Mouse (Mus musculus): Measurements from ENCODE around the gene Sp8. TPM values are rescaled to one million over a fixed set of nuclear protein-coding genes. Genes with fewer than 3 reads are reported as not detected.

Sp8 gene
- 0.32 and 1.3 TPM in 2 replicates for total RNA-seq (2012; rRNA removed)

- Histone ChIP-seq H3K4me3 (ENCODE audit: insufficient read depth in 1 of 2, low read depth in 1 of 2, low read length in 2 of 2, poor library complexity in 1 of 2, severe bottlenecking in 1 of 2) (peak within 1 kb of the TSS; percentile 61 to 78), H3K27ac (ENCODE audit: insufficient read depth, low read depth, low read length, poor library complexity, severe bottlenecking) (no peak within 1 kb of the TSS), H3K9me3 (ENCODE audit: control insufficient read depth, insufficient read depth, low read depth, low read length) (no peaks in the 10 kb centered on the region), H3K4me1 (ENCODE audit: control insufficient read depth in 2 of 2, insufficient read depth in 2 of 2, low read length in 2 of 2, poor library complexity in 1 of 2) (no peaks in the 10 kb centered on the region), H3K36me3 (ENCODE audit: control insufficient read depth, insufficient read depth, low read length, poor library complexity, severe bottlenecking) (no peaks in the 10 kb centered on the region), H3K9ac (ENCODE audit: insufficient read depth, low read depth, low read length, poor library complexity, severe bottlenecking) (peak within 1 kb of the TSS; percentile 6; the same call in 1 of the 2 replicates)
- TF ChIP-seq MAFK (IDR thresholded peaks at IDR 0.05; ENCODE audit: insufficient read depth, low read depth, low read length): no peak
- no peak for TF ChIP-seq HCFC1 (IDR thresholded peaks at IDR 0.05; ENCODE audit: borderline replicate concordance, insufficient read depth, low read length)
- no peak for TF ChIP-seq CHD2 (IDR thresholded peaks at IDR 0.05; ENCODE audit: low read depth, low read length)
- TF ChIP-seq ZNF384 (IDR thresholded peaks at IDR 0.05; ENCODE audit: low read depth, low read length): no peak
- no peak for TF ChIP-seq ZC3H11A (IDR thresholded peaks at IDR 0.05; ENCODE audit: borderline replicate concordance, low read depth, low read length)
- in situ Hi-C loops (cut with MboI; ENCODE audit: low sequenced_read_pairs in 2 of 2, unreplicated experiment in 2 of 2): loop anchor here in 1 of 2 experiments (10.0 kb wide), 1 partner anchor 1691 kb away; no protein-coding TSS in a partner anchor
- no peak for DNase-seq (ENCODE audit: low read depth, low spot score)
Measured at GRCm38 (mm10) chr12:118846221-118846620, at the start of gene Sp8. Gene Sp8, plus strand, starts transcription at chr12:118846329.

- in situ Hi-C loops (cut with MboI; ENCODE audit: low sequenced_read_pairs in 2 of 2, unreplicated experiment in 2 of 2): no loop called here
- H3K4me3 ChIP-seq (ENCODE audit: insufficient read depth in 1 of 2, low read depth in 1 of 2, low read length in 2 of 2, poor library complexity in 1 of 2, severe bottlenecking in 1 of 2): peak overlapping the region in 1 of 2 experiments; percentile 12; a peak in 1 of 4 replicates
- H3K9ac ChIP-seq (ENCODE audit: insufficient read depth, low read depth, low read length, poor library complexity, severe bottlenecking): no peak overlapping the region
- no peaks in the 10 kb centered on the region for H3K36me3 ChIP-seq (ENCODE audit: control insufficient read depth, insufficient read depth, low read length, poor library complexity, severe bottlenecking)
- DNase-seq (ENCODE audit: low read depth, low spot score): no peak
- H3K9me3 ChIP-seq (ENCODE audit: control insufficient read depth, insufficient read depth, low read depth, low read length): no peaks in the 10 kb centered on the region
- H3K4me1 ChIP-seq (ENCODE audit: control insufficient read depth in 2 of 2, insufficient read depth in 2 of 2, low read length in 2 of 2, poor library complexity in 1 of 2): no peaks in the 10 kb centered on the region
- no peak overlapping the region for H3K27ac ChIP-seq (ENCODE audit: insufficient read depth, low read depth, low read length, poor library complexity, severe bottlenecking)
- TF ChIP-seq CHD2 (IDR thresholded peaks at IDR 0.05; ENCODE audit: low read depth, low read length) (no peak), HCFC1 (IDR thresholded peaks at IDR 0.05; ENCODE audit: borderline replicate concordance, insufficient read depth, low read length) (no peak), ZNF384 (IDR thresholded peaks at IDR 0.05; ENCODE audit: low read depth, low read length) (no peak), MAFK (IDR thresholded peaks at IDR 0.05; ENCODE audit: insufficient read depth, low read depth, low read length) (no peak), ZC3H11A (IDR thresholded peaks at IDR 0.05; ENCODE audit: borderline replicate concordance, low read depth, low read length) (no peak)
Measured at GRCm38 (mm10) chr12:118811328-118811961, 34.7 kb upstream of the Sp8 start.

GRCm38 (mm10) chr12:118814561-118814960, 31.6 kb upstream of the Sp8 start:
- Histone ChIP-seq H3K36me3 (ENCODE audit: control insufficient read depth, insufficient read depth, low read length, poor library complexity, severe bottlenecking) (no peaks in the 10 kb centered on the region), H3K9me3 (ENCODE audit: control insufficient read depth, insufficient read depth, low read depth, low read length) (no peaks in the 10 kb centered on the region), H3K4me3 (ENCODE audit: insufficient read depth in 1 of 2, low read depth in 1 of 2, low read length in 2 of 2, poor library complexity in 1 of 2, severe bottlenecking in 1 of 2) (no peak overlapping the region), H3K9ac (ENCODE audit: insufficient read depth, low read depth, low read length, poor library complexity, severe bottlenecking) (no peak overlapping the region), H3K27ac (ENCODE audit: insufficient read depth, low read depth, low read length, poor library complexity, severe bottlenecking) (no peak overlapping the region), H3K4me1 (ENCODE audit: control insufficient read depth in 2 of 2, insufficient read depth in 2 of 2, low read length in 2 of 2, poor library complexity in 1 of 2) (no peaks in the 10 kb centered on the region)
- in situ Hi-C loops (cut with MboI; ENCODE audit: low sequenced_read_pairs in 2 of 2, unreplicated experiment in 2 of 2): no loop called here
- TF ChIP-seq HCFC1 (IDR thresholded peaks at IDR 0.05; ENCODE audit: borderline replicate concordance, insufficient read depth, low read length) (no peak), MAFK (IDR thresholded peaks at IDR 0.05; ENCODE audit: insufficient read depth, low read depth, low read length) (no peak), CHD2 (IDR thresholded peaks at IDR 0.05; ENCODE audit: low read depth, low read length) (no peak), ZNF384 (IDR thresholded peaks at IDR 0.05; ENCODE audit: low read depth, low read length) (no peak), ZC3H11A (IDR thresholded peaks at IDR 0.05; ENCODE audit: borderline replicate concordance, low read depth, low read length) (no peak)
- DNase-seq (ENCODE audit: low read depth, low spot score): no peak

- DNase-seq (ENCODE audit: low read depth, low spot score): no peak
- no peak overlapping the region for H3K27ac ChIP-seq (ENCODE audit: insufficient read depth, low read depth, low read length, poor library complexity, severe bottlenecking)
- H3K4me3 ChIP-seq (ENCODE audit: insufficient read depth in 1 of 2, low read depth in 1 of 2, low read length in 2 of 2, poor library complexity in 1 of 2, severe bottlenecking in 1 of 2): no peak overlapping the region
- no peak overlapping the region for H3K9ac ChIP-seq (ENCODE audit: insufficient read depth, low read depth, low read length, poor library complexity, severe bottlenecking)
- H3K36me3 ChIP-seq (ENCODE audit: control insufficient read depth, insufficient read depth, low read length, poor library complexity, severe bottlenecking): no peaks in the 10 kb centered on the region
- in situ Hi-C loops (cut with MboI; ENCODE audit: low sequenced_read_pairs in 2 of 2, unreplicated experiment in 2 of 2): no loop called here
- no peaks in the 10 kb centered on the region for H3K4me1 ChIP-seq (ENCODE audit: control insufficient read depth in 2 of 2, insufficient read depth in 2 of 2, low read length in 2 of 2, poor library complexity in 1 of 2)
- H3K9me3 ChIP-seq (ENCODE audit: control insufficient read depth, insufficient read depth, low read depth, low read length): no peaks in the 10 kb centered on the region
- TF ChIP-seq MAFK (IDR thresholded peaks at IDR 0.05; ENCODE audit: insufficient read depth, low read depth, low read length) (no peak), ZNF384 (IDR thresholded peaks at IDR 0.05; ENCODE audit: low read depth, low read length) (no peak), HCFC1 (IDR thresholded peaks at IDR 0.05; ENCODE audit: borderline replicate concordance, insufficient read depth, low read length) (no peak), CHD2 (IDR thresholded peaks at IDR 0.05; ENCODE audit: low read depth, low read length) (no peak), ZC3H11A (IDR thresholded peaks at IDR 0.05; ENCODE audit: borderline replicate concordance, low read depth, low read length) (no peak)
Measured at GRCm38 (mm10) chr12:118816156-118816555, 30.0 kb upstream of the Sp8 start.

All from ES-E14 (cell line).